Mouse (Mus musculus) layer of hippocampus, adult 8-10 months (tissue): ENCODE data around the gene Reps2. TPM values are rescaled to one million over a fixed set of nuclear protein-coding genes. Genes with fewer than 3 reads are reported as not detected.
A peak's percentile ranks its signal among the peaks of the same experiment; 100 is the strongest.

Experiments used
- DNase-seq, 2 experiments: peaks; one replicate each; pipeline ENCODE4 v3.0.0; 2022; ENCODE audit warnings: low spot score in 2 of 2
- total RNA-seq, 4 experiments: library from RNA; stranded (reverse); gene quantifications; 2 replicates each; pipeline ENCODE4 v1.2.4; 2022

Gene Reps2
- total RNA-seq, 4 experiments from 2014 or later, result 127 to 163 (median 150) TPM

- DNase-seq, result no peak
Measured at GRCm38 (mm10) chrX:162500962-162501361, 142.5 kb downstream of the Reps2 start.

- DNase-seq, result no peak
Measured at GRCm38 (mm10) chrX:162496485-162496884, 147.0 kb downstream of the Reps2 start.

GRCm38 (mm10) chrX:162488630-162489029 lies 154.8 kb downstream of the Reps2 start:
- DNase-seq, result no peak

GRCm38 (mm10) chrX:162487734-162488133 lies 155.7 kb downstream of the Reps2 start:
- DNase-seq, result no peak

- DNase-seq, result no peak
Measured at GRCm38 (mm10) chrX:162470213-162470612, 173.2 kb downstream of the Reps2 start.

- DNase-seq, result peak; percentile 53 to 59
Measured at GRCm38 (mm10) chrX:162462156-162462555, 181.3 kb downstream of the Reps2 start.

- DNase-seq, result no peak
Measured at GRCm38 (mm10) chrX:162456445-162456844, 187.0 kb downstream of the Reps2 start.

- no peak for DNase-seq
Measured at GRCm38 (mm10) chrX:162455364-162455763, 188.1 kb downstream of the Reps2 start.

GRCm38 (mm10) chrX:162453821-162454402 lies 189.5 kb downstream of the Reps2 start:
- DNase-seq, result no peak

GRCm38 (mm10) chrX:162452642-162453041 lies 190.8 kb downstream of the Reps2 start:
- DNase-seq, result no peak

- DNase-seq, result no peak
Measured at GRCm38 (mm10) chrX:162447974-162448373, 195.5 kb downstream of the Reps2 start.

- DNase-seq, result no peak
Measured at GRCm38 (mm10) chrX:162446678-162447318, 196.7 kb downstream of the Reps2 start.

- no peak for DNase-seq
Measured at GRCm38 (mm10) chrX:162443387-162443786, 200.1 kb downstream of the Reps2 start.

- DNase-seq, result no peak
Measured at GRCm38 (mm10) chrX:162442970-162443369, 200.5 kb downstream of the Reps2 start.

- DNase-seq, result no peak
Measured at GRCm38 (mm10) chrX:162432776-162433543, 210.5 kb downstream of the Reps2 start.

- DNase-seq, result no peak
Measured at GRCm38 (mm10) chrX:162427698-162428097, 215.8 kb downstream of the Reps2 start.

GRCm38 (mm10) chrX:162419431-162419830 lies 224.0 kb downstream of the Reps2 start:
- DNase-seq, result no peak

GRCm38 (mm10) chrX:162413124-162413523 lies 230.3 kb downstream of the Reps2 start:
- no peak for DNase-seq

GRCm38 (mm10) chrX:162407291-162407690 lies 236.2 kb downstream of the Reps2 start:
- no peak for DNase-seq

GRCm38 (mm10) chrX:162402487-162402886 lies 241.0 kb downstream of the Reps2 start:
- DNase-seq, result peak; percentile 15 to 32

- DNase-seq, result no peak
Measured at GRCm38 (mm10) chrX:162380730-162381129, 262.7 kb downstream of the Reps2 start.

- DNase-seq, result no peak
Measured at GRCm38 (mm10) chrX:162363206-162363605, 280.2 kb downstream of the Reps2 start.
